16 mouse cellular contexts compared by ENCODE assay signal in genomic region chr3:138620263-138620662, GRCm38 (mm10).
DNase-seq lines count a peak whose midpoint lies in the region; ATAC-seq and TF ChIP-seq lines count a peak whose summit lies in the region.
"Had no signal": no experiment of that assay in that cellular context is flagged by ENCODE, and none has a peak within 500 bp of the region (broad histone marks: within the 10 kb centered on the region; RNA-seq: fewer than 3 reads in every experiment).

No protein-coding gene starts in this region.

- peak; percentile 45 for TF ChIP-seq CTCF in hindbrain, postnatal 0 days (IDR thresholded peaks at IDR 0.05; ENCODE audit: low read depth)
- TF ChIP-seq CTCF in lung, embryonic 14.5 days (IDR thresholded peaks at IDR 0.05; ENCODE audit: low read depth), result peak; percentile 27; the same call in 1 of the 2 replicates
- peak; percentile 32 to 56 (median 36); a peak in 5 of 6 replicates for TF ChIP-seq CTCF in MEL (IDR thresholded peaks at IDR 0.05 in 2 of 3, conservative IDR thresholded peaks at IDR 0.05 in 1 of 3; ENCODE audit: control insufficient read depth in 1 of 3, insufficient read depth in 1 of 3, low read depth in 2 of 3, low read length in 3 of 3, poor library complexity in 1 of 3, severe bottlenecking in 1 of 3)

- no peak overlapping the region for H3K4me3 ChIP-seq in hindbrain, postnatal 0 days (ENCODE audit: low read length)
- no peak overlapping the region for H3K4me3 ChIP-seq in hindbrain, embryonic 11.5 days (ENCODE audit: low read depth, low read length)
- H3K4me3 ChIP-seq in lung, embryonic 14.5 days (ENCODE audit: low read depth, low read length), result no peak overlapping the region
- no peak overlapping the region for H3K4me3 ChIP-seq in MEL (ENCODE audit: control insufficient read depth in 1 of 2, insufficient read depth in 1 of 2, low read depth in 2 of 2, low read length in 2 of 2)
- H3K4me3 ChIP-seq: forebrain, embryonic 13.5 days; heart, embryonic 15.5 days had no signal

- no peaks in the 10 kb centered on the region for H3K4me1 ChIP-seq in hindbrain, postnatal 0 days (ENCODE audit: insufficient read depth, low read length)
- H3K4me1 ChIP-seq in hindbrain, embryonic 11.5 days (replicated peaks; ENCODE audit: control insufficient read depth, insufficient read depth, low read length), result no peaks in the 10 kb centered on the region
- H3K4me1 ChIP-seq in lung, embryonic 14.5 days (ENCODE audit: insufficient read depth), result no peaks in the 10 kb centered on the region
- H3K4me1 ChIP-seq in MEL (ENCODE audit: control insufficient read depth in 1 of 2, insufficient read depth in 2 of 2, low read length in 2 of 2), result no peaks in the 10 kb centered on the region
- H3K4me1 ChIP-seq: forebrain, embryonic 13.5 days; heart, embryonic 15.5 days had no signal

- TF ChIP-seq RAD21 in MEL (IDR thresholded peaks at IDR 0.05; ENCODE audit: low read depth, low read length), result peak; percentile 53

- no peaks in the 10 kb centered on the region for H3K27me3 ChIP-seq in hindbrain, postnatal 0 days (ENCODE audit: insufficient read depth, low read length)
- no peaks in the 10 kb centered on the region for H3K27me3 ChIP-seq in hindbrain, embryonic 11.5 days (ENCODE audit: control insufficient read depth, insufficient read depth, low read length)
- no peaks in the 10 kb centered on the region for H3K27me3 ChIP-seq in lung, embryonic 14.5 days (ENCODE audit: insufficient read depth, low read length)
- no peaks in the 10 kb centered on the region for H3K27me3 ChIP-seq in MEL (ENCODE audit: control insufficient read depth in 1 of 2, insufficient read depth in 2 of 2, low read length in 2 of 2)
- H3K27me3 ChIP-seq: forebrain, embryonic 13.5 days; heart, embryonic 15.5 days had no signal

- no peak overlapping the region for H3K9ac ChIP-seq in hindbrain, postnatal 0 days (replicated peaks; ENCODE audit: low read length)
- no peak overlapping the region for H3K9ac ChIP-seq in hindbrain, embryonic 11.5 days (ENCODE audit: low read depth, low read length)
- no peak overlapping the region for H3K9ac ChIP-seq in lung, embryonic 14.5 days
- H3K9ac ChIP-seq in MEL (ENCODE audit: control insufficient read depth, low read depth, low read length, poor library complexity, severe bottlenecking), result no peak overlapping the region
- H3K9ac ChIP-seq: forebrain, embryonic 13.5 days; heart, embryonic 15.5 days had no signal

- H3K27ac ChIP-seq in hindbrain, postnatal 0 days, result no peak overlapping the region
- no peak overlapping the region for H3K27ac ChIP-seq in hindbrain, embryonic 11.5 days (ENCODE audit: low read depth, low read length)
- H3K27ac ChIP-seq in lung, embryonic 14.5 days (ENCODE audit: low read depth), result no peak overlapping the region
- H3K27ac ChIP-seq in MEL (ENCODE audit: control insufficient read depth, low read depth, low read length), result no peak overlapping the region
- H3K27ac ChIP-seq: forebrain, embryonic 13.5 days; heart, embryonic 15.5 days had no signal

- no peak for ATAC-seq in hindbrain, postnatal 0 days
- no peak for ATAC-seq in hindbrain, embryonic 11.5 days (ENCODE audit: low FRiP score)
- ATAC-seq in lung, embryonic 14.5 days (ENCODE audit: insufficient read depth), result no peak
- ATAC-seq in megakaryocyte-erythroid progenitor cell, adult 5-6 weeks (replicated peaks; ENCODE audit: low FRiP score, low TSS enrichment, poor library complexity, severe bottlenecking), result peak; percentile 58
- ATAC-seq in frontal cortex, adult (ENCODE audit: low TSS enrichment), result no peak
- ATAC-seq: forebrain, embryonic 13.5 days had no signal

- WGBS in hindbrain, postnatal 0 days, result 80% methylated on average over 4 of the region's 4 CpGs
- WGBS in hindbrain, embryonic 11.5 days, result 86% methylated on average over 4 of the region's 4 CpGs
- 77% methylated on average over 4 of the region's 4 CpGs for WGBS in lung, embryonic 14.5 days

- H3K79me2 ChIP-seq in MEL (ENCODE audit: control insufficient read depth, insufficient read depth, low read length, poor library complexity), result no peaks in the 10 kb centered on the region

- no peaks in the 10 kb centered on the region for H3K9me3 ChIP-seq in hindbrain, postnatal 0 days (ENCODE audit: low read length)
- H3K9me3 ChIP-seq in hindbrain, embryonic 11.5 days (ENCODE audit: control insufficient read depth, low read length), result no peaks in the 10 kb centered on the region
- H3K9me3 ChIP-seq in lung, embryonic 14.5 days (ENCODE audit: low read depth, low read length), result no peaks in the 10 kb centered on the region
- H3K9me3 ChIP-seq in MEL (replicated peaks; ENCODE audit: insufficient read depth, low read length), result no peaks in the 10 kb centered on the region
- H3K9me3 ChIP-seq: forebrain, embryonic 13.5 days; heart, embryonic 15.5 days had no signal

- no peak for DNase-seq in hindbrain, postnatal 0 days (ENCODE audit: low spot score)
- DNase-seq in hindbrain, embryonic 11.5 days (ENCODE audit: low spot score), result no peak
- DNase-seq in lung, embryonic 14.5 days, result no peak
- DNase-seq in lung, postnatal 25 days (ENCODE audit: low spot score), result no peak
- DNase-seq in MEL (ENCODE audit: low read depth, low spot score), result peak; percentile 47
- no peak for DNase-seq in cerebellum, adult 9-11 months
- DNase-seq: adrenal gland, postnatal 25 days; cerebellum, adult 11-12 months; gastrocnemius, postnatal 25 days; layer of hippocampus, adult 9-11 months; lung, postnatal 4 days; spleen, adult 18-20 months had no signal

- H3K36me3 ChIP-seq in hindbrain, postnatal 0 days (ENCODE audit: insufficient read depth, low read length), result no peaks in the 10 kb centered on the region
- no peaks in the 10 kb centered on the region for H3K36me3 ChIP-seq in hindbrain, embryonic 11.5 days (ENCODE audit: control insufficient read depth, insufficient read depth, low read length)
- no peaks in the 10 kb centered on the region for H3K36me3 ChIP-seq in lung, embryonic 14.5 days (ENCODE audit: insufficient read depth)
- H3K36me3 ChIP-seq in MEL (ENCODE audit: control insufficient read depth in 1 of 2, insufficient read depth in 2 of 2, low read length in 2 of 2), result no peaks in the 10 kb centered on the region
- H3K36me3 ChIP-seq: heart, embryonic 15.5 days had no signal

- TF ChIP-seq EP300 in MEL (IDR thresholded peaks at IDR 0.05; ENCODE audit: low read depth in 1 of 2, low read length in 2 of 2), result no peak

- H3K4me2 ChIP-seq in hindbrain, postnatal 0 days (ENCODE audit: low read depth, low read length), result no peak overlapping the region
- H3K4me2 ChIP-seq in hindbrain, embryonic 11.5 days (replicated peaks; ENCODE audit: low read depth, low read length), result no peak overlapping the region
- no peak overlapping the region for H3K4me2 ChIP-seq in lung, embryonic 14.5 days
- H3K4me2 ChIP-seq: forebrain, embryonic 13.5 days; heart, embryonic 15.5 days had no signal

- TF ChIP-seq POLR2A in MEL (IDR thresholded peaks at IDR 0.05; ENCODE audit: control insufficient read depth in 1 of 2, insufficient read depth in 1 of 2, low read depth in 1 of 2, low read length in 2 of 2, poor library complexity in 1 of 2), result no peak

TF ChIP-seq in MEL, 35 proteins besides CTCF, POLR2A, EP300 and RAD21:
- no peak for TF ChIP-seq USF2 (IDR thresholded peaks at IDR 0.05; ENCODE audit: borderline replicate concordance in 1 of 2, insufficient read depth in 1 of 2, low read depth in 1 of 2, low read length in 2 of 2)
- TF ChIP-seq GATA1 (IDR thresholded peaks at IDR 0.05; ENCODE audit: low read depth, low read length), result 0 out of 2 replicates have a peak, but pooled peaks have one; percentile 16
- peak; percentile 65 for TF ChIP-seq ZC3H11A (IDR thresholded peaks at IDR 0.05; ENCODE audit: low read depth, low read length)
- TF ChIP-seq SMC3 (IDR thresholded peaks at IDR 0.05; ENCODE audit: low read depth, low read length), result peak; percentile 72
